Mouse (Mus musculus): ENCODE measurements around the gene Gm37240. TPM values are rescaled to one million over a fixed set of nuclear protein-coding genes. Genes with fewer than 3 reads are reported as not detected.

The Gm37240 gene
- polyA plus RNA-seq, 1 experiment from 2014 or later: 0.67 TPM

GRCm38 (mm10) chr3:84593274-84593673 lies 1294.0 kb downstream of the Gm37240 start, which contains the start of gene Tigd4:
Gene Tigd4 (plus strand): TSS chr3:84593574.
- Histone ChIP-seq H3K9me3 (ENCODE audit: control insufficient read depth, low read length) (no peaks in the 10 kb centered on the region), H3K27me3 (ENCODE audit: control insufficient read depth, insufficient read depth, low read length) (no peaks in the 10 kb centered on the region), H3K4me1 (ENCODE audit: control insufficient read depth, insufficient read depth, low read length) (peaks cover 6% of the 10 kb centered on the region; the same call in 1 of the 2 replicates), H3K36me3 (ENCODE audit: control insufficient read depth, insufficient read depth, low read length) (no peaks in the 10 kb centered on the region), H3K4me2 (no peak within 1 kb of the TSS), H3K27ac (ENCODE audit: low read depth, low read length) (no peak within 1 kb of the TSS), H3K4me3 (ENCODE audit: low read depth, low read length) (no peak within 1 kb of the TSS), H3K9ac (ENCODE audit: low read length) (no peak within 1 kb of the TSS)
- ATAC-seq (ENCODE audit: low FRiP score) (no peak), DNase-seq (ENCODE audit: low spot score, missing footprints) (no peak)
- WGBS: 92% methylated on average over 2 of the region's 2 CpGs

GRCm38 (mm10) chr3:84586736-84587135 lies 1300.6 kb downstream of the Gm37240 start:
- Histone ChIP-seq H3K9ac (ENCODE audit: low read length) (no peak overlapping the region), H3K9me3 (ENCODE audit: control insufficient read depth, low read length) (no peaks in the 10 kb centered on the region)
- DNase-seq (ENCODE audit: low spot score, missing footprints): no peak

GRCm38 (mm10) chr3:84582913-84583276 lies 1304.4 kb downstream of the Gm37240 start:
- Histone ChIP-seq H3K4me1 (ENCODE audit: control insufficient read depth, insufficient read depth, low read length) (peaks cover 14% of the 10 kb centered on the region), H3K9ac (ENCODE audit: low read length) (peak overlapping the region; percentile 85), H3K4me3 (ENCODE audit: low read depth, low read length) (peak overlapping the region; percentile 82), H3K27me3 (ENCODE audit: control insufficient read depth, insufficient read depth, low read length) (no peaks in the 10 kb centered on the region), H3K4me2 (peak overlapping the region; percentile 90), H3K36me3 (ENCODE audit: control insufficient read depth, insufficient read depth, low read length) (no peaks in the 10 kb centered on the region), H3K27ac (ENCODE audit: low read depth, low read length) (peak overlapping the region; percentile 72; the same call in 1 of the 2 replicates), H3K9me3 (ENCODE audit: control insufficient read depth, low read length) (no peaks in the 10 kb centered on the region)
- ATAC-seq (ENCODE audit: low FRiP score) (peak; percentile 63; the same call in 1 of the 2 replicates), DNase-seq (ENCODE audit: low spot score, missing footprints) (no peak)
- WGBS: under 1% methylated on average over 27 of the region's 27 CpGs

More at GRCm38 (mm10) chr3:84586736-84587135, 1300.6 kb downstream of the Gm37240 start:
- H3K27me3 ChIP-seq (ENCODE audit: control insufficient read depth, insufficient read depth, low read length): no peaks in the 10 kb centered on the region
- H3K4me1 ChIP-seq (ENCODE audit: control insufficient read depth, insufficient read depth, low read length): peaks cover 7% of the 10 kb centered on the region; the same call in 1 of the 2 replicates
- no peaks in the 10 kb centered on the region for H3K36me3 ChIP-seq (ENCODE audit: control insufficient read depth, insufficient read depth, low read length)
- H3K4me3 ChIP-seq (ENCODE audit: low read depth, low read length): no peak overlapping the region
- ATAC-seq (ENCODE audit: low FRiP score): no peak
- no peak overlapping the region for H3K4me2 ChIP-seq
- WGBS: 72% methylated on average over 5 of the region's 5 CpGs
- H3K27ac ChIP-seq (ENCODE audit: low read depth, low read length): no peak overlapping the region

GRCm38 (mm10) chr3:84582023-84582912 lies 1305.0 kb downstream of the Gm37240 start, which contains the start of gene Arfip1:
Gene Arfip1 (minus strand): TSS chr3:84582625.
- H3K27ac ChIP-seq (ENCODE audit: low read depth, low read length): peak within 1 kb of the TSS; percentile 72
- no peaks in the 10 kb centered on the region for H3K9me3 ChIP-seq (ENCODE audit: control insufficient read depth, low read length)
- peak within 1 kb of the TSS; percentile 85 for H3K9ac ChIP-seq (ENCODE audit: low read length)
- H3K27me3 ChIP-seq (ENCODE audit: control insufficient read depth, insufficient read depth, low read length): no peaks in the 10 kb centered on the region
- H3K4me2 ChIP-seq: peak within 1 kb of the TSS; percentile 90
- 0% methylated on average over 70 of the region's 70 CpGs for WGBS
- peak within 1 kb of the TSS; percentile 82 for H3K4me3 ChIP-seq (ENCODE audit: low read depth, low read length)
- ATAC-seq (ENCODE audit: low FRiP score): peak; percentile 100
- no peaks in the 10 kb centered on the region for H3K36me3 ChIP-seq (ENCODE audit: control insufficient read depth, insufficient read depth, low read length)
- DNase-seq (ENCODE audit: low spot score, missing footprints): peak; percentile 100
- H3K4me1 ChIP-seq (ENCODE audit: control insufficient read depth, insufficient read depth, low read length): peaks cover 14% of the 10 kb centered on the region

- H3K27ac ChIP-seq (ENCODE audit: low read depth, low read length): peak overlapping the region; percentile 72
- no peaks in the 10 kb centered on the region for H3K27me3 ChIP-seq (ENCODE audit: control insufficient read depth, insufficient read depth, low read length)
- H3K9ac ChIP-seq (ENCODE audit: low read length): peak overlapping the region; percentile 85
- H3K36me3 ChIP-seq (ENCODE audit: control insufficient read depth, insufficient read depth, low read length): no peaks in the 10 kb centered on the region
- H3K4me1 ChIP-seq (ENCODE audit: control insufficient read depth, insufficient read depth, low read length): peaks cover 14% of the 10 kb centered on the region
- WGBS: 2% methylated on average over 4 of the region's 4 CpGs
- DNase-seq (ENCODE audit: low spot score, missing footprints) (no peak), ATAC-seq (ENCODE audit: low FRiP score) (no peak)
- peak overlapping the region; percentile 90 for H3K4me2 ChIP-seq
- peak overlapping the region; percentile 82 for H3K4me3 ChIP-seq (ENCODE audit: low read depth, low read length)
- no peaks in the 10 kb centered on the region for H3K9me3 ChIP-seq (ENCODE audit: control insufficient read depth, low read length)
Measured at GRCm38 (mm10) chr3:84581696-84582022, 1305.7 kb downstream of the Gm37240 start.

GRCm38 (mm10) chr3:84580716-84581115 lies 1306.6 kb downstream of the Gm37240 start:
- WGBS: 69% methylated on average over 4 of the region's 4 CpGs
- H3K9me3 ChIP-seq (ENCODE audit: control insufficient read depth, low read length): no peaks in the 10 kb centered on the region
- H3K27me3 ChIP-seq (ENCODE audit: control insufficient read depth, insufficient read depth, low read length): no peaks in the 10 kb centered on the region
- H3K9ac ChIP-seq (ENCODE audit: low read length): no peak overlapping the region
- ATAC-seq (ENCODE audit: low FRiP score) (no peak), DNase-seq (ENCODE audit: low spot score, missing footprints) (peak; percentile 75)
- no peak overlapping the region for H3K27ac ChIP-seq (ENCODE audit: low read depth, low read length)
- no peaks in the 10 kb centered on the region for H3K36me3 ChIP-seq (ENCODE audit: control insufficient read depth, insufficient read depth, low read length)
- no peak overlapping the region for H3K4me2 ChIP-seq
- H3K4me1 ChIP-seq (ENCODE audit: control insufficient read depth, insufficient read depth, low read length): peaks cover 14% of the 10 kb centered on the region
- H3K4me3 ChIP-seq (ENCODE audit: low read depth, low read length): no peak overlapping the region

GRCm38 (mm10) chr3:84570501-84570900 lies 1316.8 kb downstream of the Gm37240 start:
- no peak overlapping the region for H3K4me3 ChIP-seq (ENCODE audit: low read depth, low read length)
- no peak for ATAC-seq (ENCODE audit: low FRiP score)

GRCm38 (mm10) chr3:84569587-84569986 lies 1317.7 kb downstream of the Gm37240 start:
- Histone ChIP-seq H3K27ac (ENCODE audit: low read depth, low read length) (no peak overlapping the region), H3K9ac (ENCODE audit: low read length) (no peak overlapping the region), H3K27me3 (ENCODE audit: control insufficient read depth, insufficient read depth, low read length) (no peaks in the 10 kb centered on the region), H3K4me2 (no peak overlapping the region), H3K36me3 (ENCODE audit: control insufficient read depth, insufficient read depth, low read length) (no peaks in the 10 kb centered on the region), H3K4me1 (ENCODE audit: control insufficient read depth, insufficient read depth, low read length) (no peaks in the 10 kb centered on the region), H3K9me3 (ENCODE audit: control insufficient read depth, low read length) (no peaks in the 10 kb centered on the region), H3K4me3 (ENCODE audit: low read depth, low read length) (no peak overlapping the region)
- ATAC-seq (ENCODE audit: low FRiP score) (no peak), DNase-seq (ENCODE audit: low spot score, missing footprints) (peak; percentile 26)
- WGBS: 88% methylated on average over 6 of the region's 6 CpGs

More at GRCm38 (mm10) chr3:84570501-84570900, 1316.8 kb downstream of the Gm37240 start:
- Histone ChIP-seq H3K27ac (ENCODE audit: low read depth, low read length) (no peak overlapping the region), H3K4me2 (no peak overlapping the region), H3K4me1 (ENCODE audit: control insufficient read depth, insufficient read depth, low read length) (no peaks in the 10 kb centered on the region), H3K9me3 (ENCODE audit: control insufficient read depth, low read length) (no peaks in the 10 kb centered on the region), H3K36me3 (ENCODE audit: control insufficient read depth, insufficient read depth, low read length) (no peaks in the 10 kb centered on the region), H3K27me3 (ENCODE audit: control insufficient read depth, insufficient read depth, low read length) (no peaks in the 10 kb centered on the region), H3K9ac (ENCODE audit: low read length) (no peak overlapping the region)
- DNase-seq (ENCODE audit: low spot score, missing footprints): no peak
- 92% methylated on average over 3 of the region's 3 CpGs for WGBS

GRCm38 (mm10) chr3:84568540-84568939 lies 1318.8 kb downstream of the Gm37240 start:
- no peak overlapping the region for H3K4me3 ChIP-seq (ENCODE audit: low read depth, low read length)
- no peak overlapping the region for H3K9ac ChIP-seq (ENCODE audit: low read length)
- 94% methylated on average over 6 of the region's 6 CpGs for WGBS
- H3K36me3 ChIP-seq (ENCODE audit: control insufficient read depth, insufficient read depth, low read length): no peaks in the 10 kb centered on the region
- no peaks in the 10 kb centered on the region for H3K4me1 ChIP-seq (ENCODE audit: control insufficient read depth, insufficient read depth, low read length)
- DNase-seq (ENCODE audit: low spot score, missing footprints): peak; percentile 64
- no peak for ATAC-seq (ENCODE audit: low FRiP score)
- H3K27ac ChIP-seq (ENCODE audit: low read depth, low read length): no peak overlapping the region
- no peak overlapping the region for H3K4me2 ChIP-seq
- no peaks in the 10 kb centered on the region for H3K9me3 ChIP-seq (ENCODE audit: control insufficient read depth, low read length)
- no peaks in the 10 kb centered on the region for H3K27me3 ChIP-seq (ENCODE audit: control insufficient read depth, insufficient read depth, low read length)

Measured in midbrain, embryonic 11.5 days (tissue).